Mouse (Mus musculus) liver, adult 10 weeks (tissue): Measurements from ENCODE around the gene Sf3a2. TPM values are rescaled to one million over a fixed set of nuclear protein-coding genes. Genes with fewer than 3 reads are reported as not detected.

Experiments
- polyA plus RNA-seq: library from polyadenylated mRNA; stranded (reverse); fragments of 350-450 nt; fragmentation: Illumina TruSeq; extraction: RNeasy Lipid Tissue Mini Kit (QIAGEN cat#74804); gene quantifications from one replicate; pipeline ENCODE4 v1.2.3, GENCODE M21; 2014; ENCODE audit warnings: low read depth, low replicate concordance

Sf3a2 gene
- polyA plus RNA-seq: 1.1 TPM

DNA sequence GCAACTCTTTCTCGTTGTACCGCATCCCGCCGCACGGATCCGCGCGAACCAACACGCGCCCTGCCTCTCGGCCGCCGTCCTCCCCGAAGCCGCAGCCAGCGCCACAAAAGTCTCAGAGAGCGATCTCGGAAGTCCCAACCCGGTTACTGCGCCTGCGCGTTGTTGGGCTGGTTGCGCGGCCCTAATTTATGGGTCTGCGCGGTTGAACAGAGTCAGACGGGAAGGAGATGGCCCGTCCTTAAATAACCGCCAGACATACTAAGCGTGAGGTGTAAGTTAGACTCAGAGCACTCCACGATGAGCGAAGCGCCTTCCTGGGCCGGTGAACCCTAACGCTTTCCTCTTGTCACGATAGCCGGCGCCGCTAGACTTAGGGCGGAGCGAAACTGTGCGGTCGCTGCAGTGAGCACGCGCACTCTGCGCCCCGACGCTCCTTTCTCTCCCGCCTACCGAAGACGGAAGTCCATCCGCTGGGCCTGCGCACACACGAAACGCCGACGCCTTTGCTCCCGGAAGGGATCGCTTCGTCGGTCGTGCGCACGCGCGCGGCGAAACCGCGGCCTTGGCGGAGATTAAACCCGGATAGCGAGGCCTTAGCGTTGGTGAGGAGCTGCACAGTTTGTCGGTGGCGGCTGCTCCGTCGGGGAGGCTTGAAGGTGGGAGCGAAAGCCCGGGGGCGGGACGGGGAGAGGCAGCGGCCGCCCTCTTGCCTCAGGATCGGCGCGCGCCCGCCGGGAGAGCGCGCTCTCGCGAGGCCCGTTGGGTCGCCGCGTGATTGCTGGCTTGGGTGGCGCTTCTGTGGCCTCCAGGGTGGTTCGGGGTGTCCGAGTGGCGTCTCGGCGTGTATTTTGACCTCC lies at the start of gene Sf3a2, which contains the start of gene Plekhj1:
TSS of gene Sf3a2 (plus strand) at position 49 of the 857 bp plus-strand sequence.
TSS of gene Plekhj1 (minus strand) at position 477 of the 857 bp plus-strand sequence.

DNA sequence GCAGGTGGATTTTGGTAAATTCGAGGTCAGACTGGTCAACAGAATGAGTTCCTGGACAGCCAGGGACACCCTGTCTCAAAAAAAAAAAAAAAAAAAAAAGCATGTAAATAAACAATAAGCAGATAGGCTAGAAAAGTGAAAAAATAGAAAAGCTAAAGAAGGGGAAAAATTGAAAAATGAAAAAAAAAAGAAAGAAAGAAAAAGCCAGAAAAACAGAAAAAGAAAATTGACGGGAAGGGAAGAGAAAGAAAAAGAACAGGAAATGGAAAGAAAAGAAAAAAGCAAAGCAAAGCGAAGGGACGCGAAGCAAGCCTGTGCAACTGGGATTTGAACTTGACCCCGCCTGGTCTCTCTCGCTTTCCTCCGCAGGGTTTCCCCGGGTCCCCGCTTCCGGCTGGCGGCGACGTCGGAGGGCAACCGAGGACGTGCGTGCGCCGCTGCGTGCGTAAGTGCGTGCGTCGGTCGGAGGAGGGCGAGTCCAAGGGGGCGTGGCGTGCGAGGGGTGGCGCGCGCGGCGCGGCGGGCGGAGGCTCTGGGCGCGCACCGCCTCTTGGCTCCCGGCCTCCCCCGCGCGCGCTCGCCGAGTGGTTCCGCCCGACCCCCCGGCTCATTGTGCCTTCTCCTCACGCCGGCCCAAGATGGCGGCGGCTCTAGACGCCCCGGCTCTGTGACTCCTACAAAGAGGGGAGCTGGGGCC lies 43.3 kb upstream of the Sf3a2 start, which contains the start of gene Dot1l:
TSS of gene Dot1l (plus strand) at position 613 of the 697 bp plus-strand sequence.

DNA sequence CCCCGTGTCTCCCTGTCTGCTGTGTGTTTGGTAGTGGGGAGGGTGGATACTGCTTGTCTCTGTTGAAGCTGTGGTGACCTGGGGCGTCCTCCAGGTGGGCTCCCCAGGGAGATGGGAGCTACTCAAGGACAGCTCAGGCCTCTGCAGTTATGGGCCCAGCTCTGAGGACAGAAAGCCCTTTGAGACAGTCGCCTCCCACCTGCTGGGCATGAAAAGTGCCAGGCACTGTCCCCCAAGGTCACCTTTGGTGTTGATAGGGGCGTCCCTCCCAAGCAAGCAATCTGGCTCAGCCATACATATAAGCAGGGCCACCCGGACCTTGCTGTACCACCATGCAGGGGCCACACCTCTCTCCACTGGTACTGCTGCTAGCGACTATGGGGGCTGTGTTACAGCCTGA lies 6.9 kb downstream of the Sf3a2 start, which contains the start of gene Amh:
TSS of gene Amh (plus strand) at position 328 of the 400 bp plus-strand sequence.

DNA sequence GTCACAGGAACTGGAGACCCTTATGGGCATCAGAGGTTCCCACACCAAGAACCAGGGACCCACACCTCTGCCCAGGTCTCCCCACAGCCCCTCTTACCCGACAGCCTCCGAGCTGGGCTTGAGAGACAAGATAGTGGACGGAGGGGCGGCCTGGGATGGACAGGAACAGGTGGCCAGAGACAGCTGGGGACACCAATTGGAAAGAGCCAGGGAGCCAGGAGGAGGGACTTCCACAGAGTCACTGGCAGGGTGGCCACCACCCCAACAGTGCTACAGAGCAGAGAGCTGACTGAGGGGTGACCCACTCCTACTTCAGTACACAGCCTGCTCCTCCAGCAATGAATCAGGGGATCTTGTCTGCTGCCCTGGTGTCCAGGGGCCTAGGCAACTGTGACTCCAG lies 15.4 kb downstream of the Sf3a2 start, which contains the start of gene Jsrp1:
TSS of gene Jsrp1 (minus strand) at position 133 of the 400 bp plus-strand sequence.

DNA sequence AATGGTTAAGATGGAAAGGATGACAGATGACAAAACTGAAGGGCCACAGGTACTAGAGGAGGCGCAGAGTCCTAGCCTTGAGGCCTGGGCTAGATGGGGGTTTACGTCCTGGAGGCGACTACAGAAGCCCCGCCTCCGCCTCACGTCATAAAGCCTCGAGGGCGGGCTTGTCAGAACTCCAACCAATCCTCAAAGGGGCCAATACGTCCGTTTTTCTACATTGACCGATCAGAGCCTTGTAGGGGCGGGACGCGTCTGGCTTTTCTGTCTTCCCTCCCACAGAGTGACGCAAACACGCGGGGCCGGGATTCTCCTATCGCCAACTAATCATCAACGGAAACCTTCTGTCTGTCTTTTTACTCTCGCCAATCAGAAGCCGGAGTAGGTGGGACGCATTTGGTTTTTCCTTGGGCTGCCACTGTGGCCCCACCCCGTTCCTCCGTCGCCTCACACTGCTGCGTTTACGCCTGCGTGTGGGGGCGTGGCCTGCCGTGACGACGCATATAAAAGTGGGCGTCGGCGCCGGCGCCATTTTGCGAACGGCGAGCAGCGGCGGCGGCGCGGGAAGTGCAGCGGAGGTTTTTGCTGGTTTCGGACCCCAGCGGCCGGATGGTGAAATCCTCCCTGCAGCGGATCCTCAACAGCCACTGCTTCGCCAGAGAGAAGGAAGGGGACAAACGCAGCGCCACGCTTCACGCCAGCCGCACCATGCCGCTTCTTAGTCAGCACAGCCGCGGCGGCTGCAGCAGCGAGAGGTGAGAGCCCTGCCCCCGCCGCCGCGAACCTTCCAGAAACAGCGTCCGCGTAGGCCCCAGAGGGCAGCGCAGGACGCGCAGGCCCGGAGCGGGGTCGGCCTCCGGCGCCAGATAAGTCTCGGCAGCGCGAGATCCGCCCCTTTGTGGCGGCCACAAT lies 28.4 kb downstream of the Sf3a2 start, which contains the start of gene Oaz1:
TSS of gene Oaz1 (plus strand) at position 506 of the 912 bp plus-strand sequence.

DNA sequence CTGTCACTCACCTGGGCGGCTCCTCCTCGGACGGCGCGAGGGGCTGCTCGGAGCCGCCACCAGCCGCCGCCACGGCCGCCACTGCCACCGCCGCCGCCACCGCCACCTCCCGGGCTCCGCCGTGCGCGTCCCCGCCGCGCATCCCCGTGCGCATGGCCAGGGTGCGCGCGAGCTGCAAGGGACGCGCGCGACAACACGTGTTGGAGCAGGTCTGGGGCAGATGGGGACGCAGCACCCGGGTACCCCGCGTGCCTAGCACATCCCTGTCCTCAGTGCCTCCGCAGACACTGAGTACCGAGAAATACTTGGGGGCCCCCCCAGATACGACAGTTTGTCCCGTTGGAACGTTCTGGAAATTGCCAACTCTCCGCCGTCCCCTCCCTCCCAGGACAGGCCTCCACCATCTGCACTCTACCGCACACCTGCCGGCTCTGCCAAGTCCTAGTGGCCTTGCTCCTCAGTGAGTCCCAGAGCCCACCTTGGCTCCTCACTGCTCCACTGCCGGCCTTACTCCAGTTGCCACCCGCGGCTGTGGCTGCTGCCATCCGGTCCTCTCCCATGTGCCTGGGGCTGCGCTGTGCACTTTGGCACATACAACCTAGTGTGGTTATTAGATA lies 46.0 kb downstream of the Sf3a2 start, which contains the start of gene Lingo3:
TSS of gene Lingo3 (minus strand) at position 109 of the 617 bp plus-strand sequence.

Other genes starting within 250 kb of the Sf3a2 start
- gene Rexo1, start 236.6 kb upstream of the Sf3a2 start, polyA plus RNA-seq: 0.72 TPM
- 0.50 TPM for gene Klf16, start 220.9 kb upstream of the Sf3a2 start, polyA plus RNA-seq
- gene Abhd17a, start 207.9 kb upstream of the Sf3a2 start, polyA plus RNA-seq: not detected
- 1.7 TPM for gene Scamp4, start 195.3 kb upstream of the Sf3a2 start, polyA plus RNA-seq
- not detected for gene Adat3, start 195.3 kb upstream of the Sf3a2 start, polyA plus RNA-seq
- not detected for gene Gm49322, start 192.2 kb upstream of the Sf3a2 start, polyA plus RNA-seq
- gene Csnk1g2, start 175.4 kb upstream of the Sf3a2 start, polyA plus RNA-seq: 1.4 TPM
- gene Btbd2, start 141.1 kb upstream of the Sf3a2 start, polyA plus RNA-seq: 0.53 TPM
- 3.1 TPM for gene Mknk2, start 120.1 kb upstream of the Sf3a2 start, polyA plus RNA-seq
- gene Mob3a, start 96.2 kb upstream of the Sf3a2 start, polyA plus RNA-seq: 1.0 TPM
- gene Izumo4, start 96.0 kb upstream of the Sf3a2 start, polyA plus RNA-seq: 2.7 TPM
- 7.5 TPM for gene Ap3d1, start 55.9 kb upstream of the Sf3a2 start, polyA plus RNA-seq
- gene Dot1l, start 43.0 kb upstream of the Sf3a2 start, polyA plus RNA-seq: 1.1 TPM
- gene Plekhj1, start 428 bp downstream of the Sf3a2 start, polyA plus RNA-seq: 5.0 TPM
- not detected for gene Amh, start 7.0 kb downstream of the Sf3a2 start, polyA plus RNA-seq
- gene Jsrp1, start 15.3 kb downstream of the Sf3a2 start, polyA plus RNA-seq: not detected
- gene Oaz1, start 28.5 kb downstream of the Sf3a2 start, polyA plus RNA-seq: 152 TPM
- not detected for gene Lingo3, start 45.8 kb downstream of the Sf3a2 start, polyA plus RNA-seq
- 5.6 TPM for gene Lsm7, start 57.0 kb downstream of the Sf3a2 start, polyA plus RNA-seq
- 0.58 TPM for gene Sppl2b, start 57.1 kb downstream of the Sf3a2 start, polyA plus RNA-seq
- not detected for gene Tmprss9, start 73.7 kb downstream of the Sf3a2 start, polyA plus RNA-seq
- 0.45 TPM for gene Timm13, start 102.8 kb downstream of the Sf3a2 start, polyA plus RNA-seq
- 0.19 TPM for gene Lmnb2, start 120.0 kb downstream of the Sf3a2 start, polyA plus RNA-seq
- gene Gadd45b, start 131.9 kb downstream of the Sf3a2 start, polyA plus RNA-seq: 2.0 TPM
- 0.21 TPM for gene Gng7, start 216.7 kb downstream of the Sf3a2 start, polyA plus RNA-seq
- gene Diras1, start 227.5 kb downstream of the Sf3a2 start, polyA plus RNA-seq: not detected
- 0.29 TPM for gene Slc39a3, start 239.2 kb downstream of the Sf3a2 start, polyA plus RNA-seq